Mouse (Mus musculus): ENCODE results near the gene Plekhg5. TPM values are rescaled to one million over a fixed set of nuclear protein-coding genes. Genes with fewer than 3 reads are reported as not detected.

Plekhg5 gene
- polyA plus RNA-seq, 1 experiment from 2014 or later = 13.0 TPM

GRCm38 (mm10) chr4:152125161-152126025 is 53.1 kb downstream of the Plekhg5 start:
- in situ Hi-C loops (cut with MboI; ENCODE audit: low pct_unique_long_range_greater_than_20kb) = no loop called here
- ATAC-seq = no peak
- DNase-seq (ENCODE audit: low read depth, low spot score) = no peak
- CTCF ChIA-PET = interaction anchor here (1.3 to 1.8 kb wide), 2 partner anchors 10 to 23 kb away, joined by 3 to 4 read pairs; no protein-coding TSS in a partner anchor
- H3K27me3 ChIP-seq = no peaks in the 10 kb centered on the region
- POLR2A ChIA-PET = no interaction called here
- no peak for TF ChIP-seq CTCF (IDR thresholded peaks at IDR 0.05)

- ATAC-seq (no peak), DNase-seq (ENCODE audit: low read depth, low spot score) (no peak)
- in situ Hi-C loops (cut with MboI; ENCODE audit: low pct_unique_long_range_greater_than_20kb) = no loop called here
- ChIA-PET POLR2A (no interaction called here), CTCF (interaction anchor here (1.8 kb wide), 1 partner anchor 24 kb away, joined by 4 read pairs; no protein-coding TSS in a partner anchor)
- peaks cover 4% of the 10 kb centered on the region for H3K27me3 ChIP-seq
- no peak for TF ChIP-seq CTCF (IDR thresholded peaks at IDR 0.05)
Observed at GRCm38 (mm10) chr4:152126026-152126920, 54.0 kb downstream of the Plekhg5 start.

DNA sequence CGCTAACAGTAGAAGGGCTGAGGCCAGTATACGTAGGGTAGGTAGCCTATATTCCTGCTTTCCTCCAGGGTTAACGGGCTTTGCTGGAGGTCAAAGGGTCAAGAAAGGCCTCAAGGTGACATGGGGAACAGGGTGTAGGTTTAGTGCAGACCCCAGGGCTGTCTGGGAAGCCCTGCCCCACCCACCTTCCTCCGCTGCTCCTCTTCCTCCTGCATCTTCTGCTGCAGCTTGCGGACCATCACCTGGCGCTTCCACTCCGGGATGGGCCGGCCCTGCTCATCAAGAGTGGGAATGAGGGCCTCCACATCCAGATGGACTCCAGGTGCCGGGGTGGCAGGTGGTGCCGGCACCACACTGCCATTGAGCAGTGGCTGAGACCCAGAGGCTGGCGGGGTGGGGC is 55.6 kb downstream of the Plekhg5 start:
- no peak for TF ChIP-seq CTCF (IDR thresholded peaks at IDR 0.05)
- DNase-seq (ENCODE audit: low read depth, low spot score) = no peak
- POLR2A ChIA-PET = interaction anchor here (0.7 kb wide), 1 partner anchor 114 kb away, joined by 4 read pairs; no protein-coding TSS in a partner anchor
- peaks cover 8% of the 10 kb centered on the region for H3K27me3 ChIP-seq
- ATAC-seq = no peak
- in situ Hi-C loops (cut with MboI; ENCODE audit: low pct_unique_long_range_greater_than_20kb) = no loop called here
- CTCF ChIA-PET = interaction anchor here (1.0 kb wide), 1 partner anchor 11 kb away, joined by 3 read pairs; no protein-coding TSS in a partner anchor

DNA sequence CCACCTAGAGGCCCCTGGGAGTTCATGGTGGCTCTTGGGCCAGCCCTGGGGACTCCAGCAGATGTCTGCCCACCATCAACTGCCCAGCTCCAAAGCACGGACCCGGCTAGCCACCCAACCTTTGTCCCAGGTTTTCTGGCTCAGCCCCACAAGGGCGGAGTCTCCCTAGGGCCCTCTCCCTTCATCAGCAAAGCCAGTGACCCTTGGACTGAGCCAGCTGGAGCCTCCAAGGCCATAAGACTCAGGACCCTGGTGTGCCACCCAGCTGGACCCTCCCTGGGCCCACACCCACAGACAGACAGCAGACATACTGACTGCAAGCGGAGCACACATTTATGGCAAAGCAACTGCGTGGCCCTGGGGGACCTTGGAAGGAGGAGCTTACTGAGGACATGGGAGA is 56.5 kb downstream of the Plekhg5 start:
- in situ Hi-C loops (cut with MboI; ENCODE audit: low pct_unique_long_range_greater_than_20kb) = no loop called here
- H3K27me3 ChIP-seq = peaks cover 8% of the 10 kb centered on the region
- TF ChIP-seq CTCF (IDR thresholded peaks at IDR 0.05) = no peak
- ChIA-PET POLR2A (no interaction called here), CTCF (no interaction called here)
- ATAC-seq = no peak
- no peak for DNase-seq (ENCODE audit: low read depth, low spot score)

GRCm38 (mm10) chr4:152129395-152129930 is 57.2 kb downstream of the Plekhg5 start:
- no peak for ATAC-seq
- peaks cover 8% of the 10 kb centered on the region for H3K27me3 ChIP-seq
- ChIA-PET POLR2A (no interaction called here), CTCF (no interaction called here)
- no peak for DNase-seq (ENCODE audit: low read depth, low spot score)
- TF ChIP-seq CTCF (IDR thresholded peaks at IDR 0.05) = no peak
- in situ Hi-C loops (cut with MboI; ENCODE audit: low pct_unique_long_range_greater_than_20kb) = no loop called here

DNA sequence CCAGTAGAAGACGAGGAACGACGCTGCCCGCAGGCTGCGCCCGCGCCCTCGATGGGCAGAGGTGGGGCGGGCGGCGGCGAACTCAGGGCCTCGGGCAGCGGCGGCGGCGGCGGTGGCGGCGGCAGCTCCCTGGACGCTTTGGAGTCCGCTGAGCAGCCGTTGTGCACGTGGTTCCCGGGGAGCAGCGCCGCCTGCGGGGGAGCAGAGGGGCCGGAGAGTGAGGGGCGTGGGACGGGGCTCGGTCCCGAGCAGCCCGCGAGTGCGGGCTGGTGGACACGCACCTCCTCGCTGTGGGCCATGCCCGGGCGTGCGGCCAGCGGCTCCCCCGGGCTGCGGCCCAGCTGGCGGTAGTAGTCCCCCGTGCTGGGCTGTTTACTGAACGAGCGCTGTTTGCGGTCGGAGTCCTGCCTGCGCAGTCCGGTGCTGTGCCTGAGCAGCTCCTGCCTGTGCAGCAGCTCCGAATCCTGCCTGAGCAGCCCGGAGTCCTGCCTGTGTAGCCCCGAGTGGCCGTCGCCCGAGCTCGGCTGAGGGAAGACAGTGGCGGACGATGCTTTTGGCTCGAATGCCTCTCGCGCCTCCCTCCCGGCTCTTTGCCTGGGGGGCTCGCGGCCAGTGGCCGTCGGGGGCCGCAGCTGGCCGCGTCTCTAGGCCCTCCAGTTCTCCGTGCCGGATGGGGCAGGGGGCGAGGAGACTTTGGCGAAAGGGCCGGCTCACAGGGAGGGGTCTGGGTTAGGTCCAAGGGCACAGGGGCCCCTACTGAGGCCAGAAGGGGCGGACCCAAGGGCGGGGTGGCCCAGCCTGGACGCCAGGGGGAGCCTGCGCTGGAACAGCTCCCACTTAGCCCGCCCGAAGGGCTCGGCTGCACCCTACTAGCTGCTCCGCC is 58.7 kb downstream of the Plekhg5 start:
- no peak for DNase-seq (ENCODE audit: low read depth, low spot score)
- ChIA-PET POLR2A (no interaction called here), CTCF (interaction anchor here (1.2 kb wide), 1 partner anchor 9 kb away, joined by 3 read pairs; no protein-coding TSS in a partner anchor)
- in situ Hi-C loops (cut with MboI; ENCODE audit: low pct_unique_long_range_greater_than_20kb) = no loop called here
- TF ChIP-seq CTCF (IDR thresholded peaks at IDR 0.05) = no peak
- peak; percentile 29 for ATAC-seq
- peaks cover 8% of the 10 kb centered on the region for H3K27me3 ChIP-seq

GRCm38 (mm10) chr4:152131809-152132771 is 59.8 kb downstream of the Plekhg5 start:
- DNase-seq (ENCODE audit: low read depth, low spot score) = no peak
- POLR2A ChIA-PET = no interaction called here

GRCm38 (mm10) chr4:152132772-152133169 is 60.5 kb downstream of the Plekhg5 start:
- TF ChIP-seq CTCF (IDR thresholded peaks at IDR 0.05) = no peak
- DNase-seq (ENCODE audit: low read depth, low spot score) (no peak), ATAC-seq (no peak)
- in situ Hi-C loops (cut with MboI; ENCODE audit: low pct_unique_long_range_greater_than_20kb) = no loop called here
- peaks cover 8% of the 10 kb centered on the region for H3K27me3 ChIP-seq
- POLR2A ChIA-PET = no interaction called here
- CTCF ChIA-PET = no interaction called here

More at GRCm38 (mm10) chr4:152131809-152132771, 59.8 kb downstream of the Plekhg5 start:
- peaks cover 8% of the 10 kb centered on the region for H3K27me3 ChIP-seq
- CTCF ChIA-PET = interaction anchor here (1.2 kb wide), 1 partner anchor 8 kb away, joined by 3 read pairs; no protein-coding TSS in a partner anchor
- in situ Hi-C loops (cut with MboI; ENCODE audit: low pct_unique_long_range_greater_than_20kb) = no loop called here
- ATAC-seq = no peak
- TF ChIP-seq CTCF (IDR thresholded peaks at IDR 0.05) = no peak

DNA sequence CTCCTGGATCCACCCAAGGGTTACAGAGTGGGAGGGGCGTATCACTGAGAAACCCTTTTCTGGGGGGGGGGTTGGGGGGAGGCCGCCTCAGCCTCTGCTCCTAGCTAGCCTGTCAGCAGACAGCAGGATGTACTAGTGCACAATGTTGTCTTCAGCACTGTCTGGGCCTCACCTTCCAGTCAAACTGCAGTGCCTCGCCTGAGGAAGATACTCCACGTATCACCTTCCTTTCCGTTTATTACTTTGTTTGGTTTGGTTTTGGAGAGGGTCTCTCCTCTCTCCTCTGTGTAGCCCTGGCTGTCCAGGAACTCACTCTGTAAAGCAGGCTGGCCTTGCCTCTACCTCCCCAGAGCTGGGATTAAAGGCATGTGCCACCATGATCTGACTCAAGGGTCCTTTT is 60.9 kb downstream of the Plekhg5 start:
- peaks cover 8% of the 10 kb centered on the region for H3K27me3 ChIP-seq
- CTCF ChIA-PET = no interaction called here
- POLR2A ChIA-PET = no interaction called here
- in situ Hi-C loops (cut with MboI; ENCODE audit: low pct_unique_long_range_greater_than_20kb) = no loop called here
- ATAC-seq = no peak
- no peak for TF ChIP-seq CTCF (IDR thresholded peaks at IDR 0.05)
- no peak for DNase-seq (ENCODE audit: low read depth, low spot score)

Measured in Patski (cell line).